Mouse (Mus musculus) lung, adult 2 months (tissue): ENCODE data around the gene Rdx.

ENCODE experiments used
- CTCF ChIP-seq: fragments of 200-500 bp; IDR thresholded peaks from 2 replicates; pipeline ENCODE4 v1.5.1; 2011; ENCODE audit warnings: mild to moderate bottlenecking, low read length, control low read depth; ENCODE audit not compliant: insufficient read depth
- POLR2A ChIP-seq: fragments of 200-500 bp; IDR thresholded peaks from 2 replicates; pipeline ENCODE4 v1.6.1; 2011; ENCODE audit warnings: low read depth, mild to moderate bottlenecking, control low read depth, low read length, borderline replicate concordance; ENCODE audit errors: extremely low read depth

- no peak for TF ChIP-seq CTCF
- TF ChIP-seq POLR2A, result no peak
These were observed 34.1 kb upstream of the Rdx start for GRCm38 (mm10) chr9:52012781-52013436.
